Mouse (Mus musculus) ovary, adult 18-20 months (tissue): Measurements from ENCODE around the gene Nfat5.
A peak's percentile ranks its signal among the peaks of the same experiment; 100 is the strongest.

Source experiments
- DNase-seq: peaks from one replicate; pipeline ENCODE4 v3.0.0; 2022; ENCODE audit warnings: low spot score, mixed read lengths

The Nfat5 gene

GRCm38 (mm10) chr8:107292928-107293601 lies at the start of gene Nfat5:
TSS of gene Nfat5 (plus strand) at chr8:107293470.
- DNase-seq, result peak; percentile 93

DNA sequence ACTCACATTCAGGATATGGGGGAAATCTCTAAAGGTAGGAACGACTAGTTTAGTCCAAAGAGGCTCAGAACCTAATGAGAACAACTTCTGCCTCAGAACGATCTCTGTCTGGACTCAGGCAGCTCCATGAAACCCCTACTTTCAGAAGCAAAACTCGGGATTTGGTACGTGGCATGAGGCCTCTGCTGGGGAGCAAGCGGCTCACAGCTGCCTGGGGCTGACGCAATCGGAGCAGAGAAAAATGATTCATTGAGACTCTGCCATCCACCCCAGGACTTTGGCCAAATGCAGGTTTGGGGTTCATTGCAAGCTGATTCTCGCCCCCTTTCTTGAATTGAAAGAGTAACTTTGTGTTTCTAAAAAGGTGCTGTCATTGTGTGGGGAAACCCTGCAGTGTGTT lies 49.1 kb upstream of the Nfat5 start:
- no peak for DNase-seq

- DNase-seq, result no peak
Observed at GRCm38 (mm10) chr8:107248456-107248855, 44.8 kb upstream of the Nfat5 start.

- no peak for DNase-seq
Observed at GRCm38 (mm10) chr8:107251481-107252104, 41.7 kb upstream of the Nfat5 start.

DNA sequence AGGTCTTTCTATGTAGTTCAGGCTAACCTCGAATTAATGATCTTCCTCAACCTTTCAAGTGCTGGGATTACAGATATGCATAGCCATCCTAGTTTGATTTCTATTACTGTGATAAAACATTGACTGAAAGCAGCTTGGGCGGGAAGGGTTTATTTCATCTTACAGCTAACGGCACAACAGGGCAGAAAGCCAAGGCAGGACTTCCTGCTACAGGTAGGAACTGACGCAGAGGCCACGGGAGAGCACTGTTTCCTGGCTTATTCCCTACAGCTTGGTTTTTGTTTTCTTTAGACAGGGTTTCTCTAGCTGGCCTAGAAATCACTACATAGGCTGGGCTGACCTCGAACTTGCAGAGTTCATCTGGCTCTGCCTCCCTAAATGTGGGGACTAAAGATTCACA lies 40.1 kb upstream of the Nfat5 start:
- DNase-seq, result no peak

DNA sequence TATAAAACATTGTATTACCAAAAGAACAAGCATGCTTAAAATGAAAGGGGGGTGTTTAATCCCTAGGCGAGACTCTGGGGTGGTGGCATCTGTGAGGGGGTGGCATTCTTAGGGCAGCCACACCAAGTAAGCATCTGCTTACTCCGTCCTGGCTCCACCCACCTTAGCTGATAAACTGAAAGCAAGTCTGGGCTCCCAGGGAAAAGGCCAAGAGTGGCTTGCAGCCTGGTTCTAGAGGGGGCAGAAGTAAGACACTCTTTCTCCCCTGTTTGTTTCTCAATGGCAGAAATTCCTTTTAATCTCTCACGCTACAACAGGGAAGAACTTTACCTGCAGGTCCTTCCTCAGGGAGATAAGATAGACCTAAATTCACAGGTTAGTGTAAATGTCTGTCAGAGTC lies 38.9 kb upstream of the Nfat5 start:
- DNase-seq, result no peak

DNA sequence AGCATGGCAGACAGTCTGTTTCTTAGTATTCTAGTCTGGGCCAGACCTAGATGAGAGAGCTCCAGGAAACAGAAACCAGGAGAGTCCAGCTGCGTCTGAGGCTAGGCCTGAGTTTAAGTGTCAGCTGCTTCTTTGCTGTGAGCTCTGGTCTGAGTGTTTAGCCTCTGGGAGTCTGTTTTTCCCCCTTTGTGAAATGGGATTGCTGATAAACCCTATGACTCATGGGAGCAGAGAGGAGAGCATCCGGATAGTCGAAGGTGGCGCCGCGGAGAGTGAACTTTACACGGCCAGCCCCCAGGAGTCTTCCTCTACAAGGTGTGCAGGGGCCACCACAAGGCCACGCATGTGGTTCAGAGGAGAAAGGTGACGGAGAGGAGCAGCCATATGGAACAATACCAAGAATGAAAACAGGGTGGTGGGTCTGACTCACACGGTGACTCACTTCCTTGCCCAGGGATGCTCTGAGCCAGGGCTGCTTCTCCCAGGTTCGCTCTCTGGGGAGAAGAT lies 38.3 kb upstream of the Nfat5 start:
- DNase-seq, result peak; percentile 17

GRCm38 (mm10) chr8:107257223-107257622 lies 36.0 kb upstream of the Nfat5 start:
- no peak for DNase-seq

GRCm38 (mm10) chr8:107260120-107260519 lies 33.1 kb upstream of the Nfat5 start:
- DNase-seq, result no peak

GRCm38 (mm10) chr8:107261172-107261571 lies 32.1 kb upstream of the Nfat5 start:
- DNase-seq, result no peak

- no peak for DNase-seq
Observed at GRCm38 (mm10) chr8:107262046-107262705, 31.1 kb upstream of the Nfat5 start.

- no peak for DNase-seq
Observed at GRCm38 (mm10) chr8:107265811-107266210, 27.5 kb upstream of the Nfat5 start.

DNA sequence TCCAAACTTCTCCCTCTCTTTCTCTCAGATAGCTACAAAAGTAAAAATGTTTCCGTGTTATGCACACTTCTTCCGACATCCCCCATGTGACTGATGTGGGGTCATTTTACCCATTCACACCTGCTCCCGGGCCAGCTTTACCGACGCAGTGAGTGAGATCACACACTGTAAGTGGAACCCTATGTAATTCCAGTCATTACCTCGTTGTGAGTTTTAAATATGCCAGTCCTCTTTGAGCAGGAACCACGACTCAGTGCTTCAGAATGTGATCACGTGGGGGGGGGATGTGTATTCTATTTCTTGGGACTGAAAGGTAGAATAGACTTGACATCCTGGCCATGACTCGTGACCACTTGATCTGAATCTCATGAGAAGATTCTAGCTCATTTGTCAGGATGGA lies 24.8 kb upstream of the Nfat5 start:
- no peak for DNase-seq

GRCm38 (mm10) chr8:107269191-107269590 lies 24.1 kb upstream of the Nfat5 start:
- no peak for DNase-seq

- no peak for DNase-seq
Observed at GRCm38 (mm10) chr8:107269617-107270139, 23.6 kb upstream of the Nfat5 start.

DNA sequence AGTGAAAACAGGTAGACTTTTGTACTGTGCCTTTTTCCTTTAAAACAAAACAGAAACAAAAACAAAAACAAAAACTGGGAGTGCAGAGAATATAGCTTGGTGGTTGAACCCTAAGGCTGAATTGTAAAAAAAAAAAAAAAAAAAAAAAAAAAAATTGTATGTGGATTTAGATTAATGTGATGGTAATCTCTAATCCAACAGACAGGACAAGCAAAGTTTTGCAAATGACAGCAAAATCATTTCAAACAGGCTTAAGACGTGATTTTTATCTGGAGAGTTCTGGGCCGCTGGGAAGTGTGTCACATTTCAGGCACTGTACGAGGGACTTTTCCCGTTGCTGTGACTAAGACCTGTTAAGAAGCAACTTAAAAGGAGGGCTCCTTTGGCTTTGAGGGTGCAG lies 23.0 kb upstream of the Nfat5 start:
- DNase-seq, result no peak

GRCm38 (mm10) chr8:107270751-107271150 lies 22.5 kb upstream of the Nfat5 start:
- no peak for DNase-seq

DNA sequence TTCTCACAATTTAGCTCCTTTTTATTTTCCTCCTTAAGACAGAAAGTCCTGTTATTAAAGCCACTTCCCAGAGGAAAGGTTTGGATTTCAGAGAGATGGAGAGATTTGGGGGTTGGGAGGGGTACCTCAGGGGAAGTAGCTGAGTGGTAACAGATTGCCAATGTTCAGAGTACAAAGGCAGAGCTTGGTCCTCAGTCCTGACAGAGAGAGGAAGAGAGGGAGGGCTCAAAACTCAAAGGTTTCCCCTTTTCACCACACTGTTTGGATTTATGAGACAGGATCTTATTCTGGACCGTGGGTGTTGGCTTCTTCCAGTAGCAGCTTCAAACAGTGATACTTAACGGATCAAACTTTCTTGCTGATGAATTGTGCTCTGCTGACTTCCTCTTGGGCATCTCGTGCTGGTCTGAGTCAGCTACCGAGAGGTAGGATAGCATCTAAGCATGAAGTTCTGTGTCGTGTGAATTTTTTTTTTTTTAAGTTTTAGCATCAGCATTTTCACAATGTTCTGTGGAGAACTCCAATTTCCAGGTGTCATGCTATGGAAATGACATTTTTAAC lies 15.9 kb upstream of the Nfat5 start:
- DNase-seq, result no peak

DNA sequence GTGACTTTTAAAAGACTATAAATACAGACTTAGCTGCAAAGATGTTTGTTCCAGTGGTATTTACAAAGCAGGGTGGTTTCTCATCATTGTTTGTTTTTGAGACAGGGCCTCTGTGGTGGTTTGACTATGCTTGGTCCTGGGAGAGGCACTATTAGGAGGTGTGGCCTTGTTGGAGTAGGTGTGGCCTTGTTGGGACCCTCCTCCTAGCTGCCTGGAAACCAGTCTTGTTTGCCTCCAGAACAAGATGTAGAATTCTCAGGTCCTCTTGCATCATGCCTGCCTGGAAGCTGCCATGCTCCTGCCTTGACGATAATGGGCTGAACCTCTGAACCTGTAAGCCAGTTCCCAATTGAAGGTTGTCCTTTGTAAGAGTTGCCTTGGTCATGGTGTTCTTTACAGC lies 14.7 kb upstream of the Nfat5 start:
- DNase-seq, result no peak

DNA sequence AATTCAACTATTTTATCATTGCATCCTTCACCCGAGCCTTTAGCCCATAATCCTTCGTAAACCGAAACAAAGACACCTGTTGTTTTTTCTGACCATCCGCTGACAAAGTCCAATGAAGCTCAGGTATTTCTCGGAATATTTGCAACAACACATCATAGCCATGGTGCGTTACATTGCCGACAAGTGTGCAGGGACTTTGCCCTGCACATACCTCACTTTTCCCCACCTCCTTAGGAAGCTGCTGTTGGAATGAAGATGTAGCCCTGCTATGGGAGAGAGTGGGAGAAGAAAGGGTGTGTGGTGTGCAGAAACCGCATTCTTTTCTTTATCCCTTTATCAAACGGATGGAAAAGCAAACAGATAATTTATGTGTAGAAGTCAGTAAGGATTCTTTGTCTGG lies 6.6 kb upstream of the Nfat5 start:
- no peak for DNase-seq

GRCm38 (mm10) chr8:107287522-107287921 lies 5.7 kb upstream of the Nfat5 start:
- no peak for DNase-seq

GRCm38 (mm10) chr8:107291171-107291601 lies 2.1 kb upstream of the Nfat5 start:
- no peak for DNase-seq
